ENCODE assay signal across 15 mouse cellular contexts in genomic region chr8:124784613-124785012, GRCm38 (mm10). TPM values are rescaled to one million over a fixed set of nuclear protein-coding genes. Genes with fewer than 3 reads are reported as not detected.
DNase-seq lines count a peak whose midpoint lies in the region; ATAC-seq and TF ChIP-seq lines count a peak whose summit lies in the region.
"Had no signal": no experiment of that assay in that cellular context is flagged by ENCODE, and none has a peak within 500 bp of the region (broad histone marks: within the 10 kb centered on the region; RNA-seq: fewer than 3 reads in every experiment).

No protein-coding gene starts in this region.

- no peak overlapping the region for H3K9ac ChIP-seq in forebrain, embryonic 14.5 days (ENCODE audit: low read length)
- no peak overlapping the region for H3K9ac ChIP-seq in forebrain, embryonic 12.5 days
- H3K9ac ChIP-seq: heart, embryonic 15.5 days; hindbrain, embryonic 13.5 days had no signal

- ATAC-seq in forebrain, embryonic 14.5 days, result peak; percentile 86; the same call in 1 of the 2 replicates
- ATAC-seq in forebrain, embryonic 12.5 days (ENCODE audit: low FRiP score), result no peak

- H3K36me3 ChIP-seq in forebrain, embryonic 14.5 days (ENCODE audit: control insufficient read depth, insufficient read depth, low read length), result no peaks in the 10 kb centered on the region
- H3K36me3 ChIP-seq in forebrain, embryonic 12.5 days (replicated peaks), result no peaks in the 10 kb centered on the region
- H3K36me3 ChIP-seq in thymus, adult 2 months (ENCODE audit: control insufficient read depth, insufficient read depth, low read length), result no peaks in the 10 kb centered on the region
- H3K36me3 ChIP-seq: heart, embryonic 15.5 days; hindbrain, embryonic 13.5 days had no signal

- peaks cover 4% of the 10 kb centered on the region for H3K4me1 ChIP-seq in forebrain, embryonic 14.5 days (ENCODE audit: control insufficient read depth, insufficient read depth, low read length)
- H3K4me1 ChIP-seq in forebrain, embryonic 12.5 days, result peaks cover 15% of the 10 kb centered on the region
- no peaks in the 10 kb centered on the region for H3K4me1 ChIP-seq in thymus, adult 2 months (replicated peaks; ENCODE audit: control insufficient read depth, insufficient read depth, low read length)

- 0 out of 2 replicates have a peak, but pooled peaks cover 2% of the 10 kb centered on the region for H3K27me3 ChIP-seq in forebrain, embryonic 14.5 days (replicated peaks; ENCODE audit: control insufficient read depth, insufficient read depth, low read length)
- peaks cover 22% of the 10 kb centered on the region; the same call in 1 of the 2 replicates for H3K27me3 ChIP-seq in forebrain, embryonic 12.5 days
- H3K27me3 ChIP-seq in thymus, adult 2 months (ENCODE audit: control insufficient read depth, insufficient read depth, low read length), result no peaks in the 10 kb centered on the region; the same call in 1 of the 2 replicates

- peak; percentile 73 for DNase-seq in forebrain, embryonic 14.5 days (ENCODE audit: low spot score)
- DNase-seq in cerebellum, postnatal 36 days, result peak; percentile 44 to 53
- peak; percentile 28 to 49 for DNase-seq in layer of hippocampus, postnatal 14 days (ENCODE audit: low spot score in 2 of 2)
- peak; percentile 73 to 85 for DNase-seq in right cerebral cortex, postnatal 10 days (ENCODE audit: low spot score in 2 of 2)
- DNase-seq in kidney, postnatal 36 days, result no peak
- no peak for DNase-seq in adrenal gland, postnatal 10 days
- DNase-seq in thymus, adult 2 months, result no peak
- DNase-seq: adrenal gland, adult 2 months; liver; thymus, postnatal 4 days had no signal

- 0 out of 2 replicates have a peak overlapping the region, but pooled peaks have one; percentile 1 for H3K27ac ChIP-seq in forebrain, embryonic 14.5 days (ENCODE audit: low read depth, low read length)
- no peak overlapping the region for H3K27ac ChIP-seq in forebrain, embryonic 12.5 days
- no peak overlapping the region for H3K27ac ChIP-seq in thymus, adult 2 months (ENCODE audit: control insufficient read depth, insufficient read depth, low read length)
- H3K27ac ChIP-seq: heart, embryonic 15.5 days; hindbrain, embryonic 13.5 days had no signal

- no peak for TF ChIP-seq CTCF in thymus, adult 2 months (IDR thresholded peaks at IDR 0.05; ENCODE audit: borderline replicate concordance, control insufficient read depth, extremely low read depth, insufficient read depth, low read length, poor library complexity)

- no peak for TF ChIP-seq POLR2A in thymus, adult 2 months (IDR thresholded peaks at IDR 0.05; ENCODE audit: control insufficient read depth, extremely low read depth, insufficient read depth, low read length, poor library complexity)

- no peaks in the 10 kb centered on the region for H3K9me3 ChIP-seq in forebrain, embryonic 14.5 days (replicated peaks; ENCODE audit: control insufficient read depth, low read length)
- no peaks in the 10 kb centered on the region for H3K9me3 ChIP-seq in forebrain, embryonic 12.5 days
- H3K9me3 ChIP-seq: heart, embryonic 15.5 days; hindbrain, embryonic 13.5 days had no signal

- no peak overlapping the region for H3K4me2 ChIP-seq in forebrain, embryonic 14.5 days (ENCODE audit: low read length)
- no peak overlapping the region for H3K4me2 ChIP-seq in forebrain, embryonic 12.5 days
- H3K4me2 ChIP-seq: heart, embryonic 15.5 days; hindbrain, embryonic 13.5 days had no signal

- no peak overlapping the region for H3K4me3 ChIP-seq in forebrain, embryonic 14.5 days (ENCODE audit: low read depth, low read length)
- H3K4me3 ChIP-seq in forebrain, embryonic 12.5 days (replicated peaks), result no peak overlapping the region
- H3K4me3 ChIP-seq in thymus, adult 2 months (ENCODE audit: control insufficient read depth, insufficient read depth, low read length), result no peak overlapping the region
- H3K4me3 ChIP-seq: heart, embryonic 15.5 days; hindbrain, embryonic 13.5 days had no signal

- 81% methylated on average over 13 of the region's 13 CpGs for WGBS in forebrain, embryonic 14.5 days
- WGBS in forebrain, embryonic 12.5 days, result 92% methylated on average over 13 of the region's 13 CpGs
- 92% methylated on average over 13 of the region's 13 CpGs for WGBS in thymus, adult 2 months

RNA-seq across cellular contexts. Expression of gene Trim67, which starts 8.3 kb away (rescaled TPM):
- polyA plus RNA-seq in forebrain, embryonic 14.5 days (2014; fragmentation: Nextera tagmentation; extraction: Ambion mirVana), result 16.5 and 22.0 TPM in 2 replicates
- 6.1 and 6.4 TPM in 2 replicates for polyA plus RNA-seq in forebrain, embryonic 12.5 days (2016; fragmentation: Nextera tagmentation; extraction: Ambion mirVana)
- 10 to 100 TPM; 14.9 to 16.5 TPM for total RNA-seq in layer of hippocampus, postnatal 14 days (2021)
- 1 to 10 TPM; 2.9 to 6.5 TPM for total RNA-seq in adrenal gland, postnatal 10 days (2021)
- 0.26 TPM in 2 replicates for polyA plus RNA-seq in thymus, adult 2 months (2012; rRNA removed)
- total RNA-seq: megakaryocyte-erythroid progenitor cell, adult 5-6 weeks had no signal
- polyA plus RNA-seq: kidney, embryonic 14.5 days had no signal

RNA-seq across cellular contexts. Expression of gene Fam89a, which starts 33.0 kb away (rescaled TPM):
- polyA plus RNA-seq in forebrain, embryonic 14.5 days (2014; fragmentation: Nextera tagmentation; extraction: Ambion mirVana), result 0.27 and 0.38 TPM in 2 replicates
- polyA plus RNA-seq in forebrain, embryonic 12.5 days (2016; fragmentation: Nextera tagmentation; extraction: Ambion mirVana), result 0.79 and 0.97 TPM in 2 replicates
- under 1 TPM; 0.67 to 0.97 TPM for total RNA-seq in layer of hippocampus, postnatal 14 days (2021)
- total RNA-seq in adrenal gland, postnatal 10 days (2021), result 1 to 10 TPM; 3.7 to 3.9 TPM
- 14.2 and 15.5 TPM in 2 replicates for polyA plus RNA-seq in thymus, adult 2 months (2012; rRNA removed)
- total RNA-seq: megakaryocyte-erythroid progenitor cell, adult 5-6 weeks had no signal

Comparison
In these comparisons a context has a peak if more than half of its experiments do, and no peak if none do; other contexts are left out.
1. DNase-seq: peak in forebrain, embryonic 14.5 days (single experiment), cerebellum, postnatal 36 days (2 of 2), layer of hippocampus, postnatal 14 days (2 of 2) and right cerebral cortex, postnatal 10 days (2 of 2); none in kidney, postnatal 36 days (0 of 2), adrenal gland, postnatal 10 days (single experiment) and thymus, adult 2 months (single experiment).